Mouse (Mus musculus) thymus, postnatal 14 days (tissue): Measurements from ENCODE around the gene Agtr1a.

ENCODE experiments used
- DNase-seq: peaks from one replicate; pipeline ENCODE4 v3.0.0; 2021

The Agtr1a gene

GRCm38 (mm10) chr13:30336148-30336801 lies at the start of gene Agtr1a:
Gene Agtr1a (plus strand): TSS chr13:30336441.
- DNase-seq, result peak; percentile 4

GRCm38 (mm10) chr13:30310221-30310620 lies 26.0 kb upstream of the Agtr1a start:
- DNase-seq, result no peak

DNA sequence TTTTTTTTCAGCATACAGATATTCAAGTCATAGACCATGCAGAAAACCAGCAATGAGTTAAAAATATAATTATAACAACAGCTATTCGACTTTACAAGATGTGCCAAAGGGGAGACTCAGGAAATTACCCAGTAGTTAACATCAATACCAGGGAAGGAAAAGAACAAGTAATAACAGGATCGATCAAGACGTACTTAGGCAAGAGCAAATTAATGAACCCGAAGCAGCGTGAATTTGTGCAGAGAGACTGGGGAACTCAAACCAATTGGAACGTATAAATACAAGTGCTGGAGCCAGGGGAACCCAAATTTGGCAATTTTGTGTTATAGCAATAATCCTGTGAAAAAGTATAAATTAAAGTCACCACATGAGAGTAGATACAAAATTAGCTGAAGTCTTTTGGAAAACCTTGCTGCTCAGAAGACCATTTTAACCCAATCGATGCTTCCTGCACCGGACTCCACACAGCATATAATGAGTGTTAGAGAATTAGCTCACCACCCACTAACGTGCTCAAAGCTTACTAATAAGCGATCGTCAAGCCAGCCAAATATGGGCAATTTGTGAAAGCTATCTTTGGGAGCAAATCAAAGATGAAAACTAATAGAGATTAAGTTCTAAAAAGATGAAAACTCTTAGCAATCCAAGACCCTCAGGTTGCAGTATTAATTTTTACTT lies 11.4 kb upstream of the Agtr1a start:
- no peak for DNase-seq

DNA sequence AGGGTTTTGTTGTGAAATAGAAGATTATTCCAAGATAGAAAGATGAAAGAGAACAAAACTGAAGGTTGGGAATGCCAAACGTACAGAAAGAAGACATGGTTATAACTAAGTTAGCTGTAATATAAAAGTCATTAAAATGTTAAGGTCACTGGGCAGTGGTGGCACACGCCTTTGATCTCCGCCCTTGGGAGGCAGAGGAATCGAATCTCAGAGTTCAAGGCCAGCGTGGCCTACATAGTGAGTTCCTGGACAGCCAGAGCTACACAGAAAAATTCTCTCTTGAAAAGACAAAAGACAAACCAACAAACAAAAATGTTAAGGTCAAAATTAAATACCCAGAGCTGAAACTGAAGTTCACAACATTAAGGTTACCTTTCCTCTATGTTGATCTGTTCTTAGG lies 5.2 kb upstream of the Agtr1a start:
- DNase-seq, result no peak

- DNase-seq, result no peak
Measured at GRCm38 (mm10) chr13:30331851-30332250, 4.4 kb upstream of the Agtr1a start.

- no peak for DNase-seq
Measured at GRCm38 (mm10) chr13:30332581-30332980, 3.7 kb upstream of the Agtr1a start.

- DNase-seq, result no peak
Measured at GRCm38 (mm10) chr13:30334667-30335066, 1.6 kb upstream of the Agtr1a start.

GRCm38 (mm10) chr13:30336913-30337312 lies 672 bp downstream of the Agtr1a start:
- no peak for DNase-seq

DNA sequence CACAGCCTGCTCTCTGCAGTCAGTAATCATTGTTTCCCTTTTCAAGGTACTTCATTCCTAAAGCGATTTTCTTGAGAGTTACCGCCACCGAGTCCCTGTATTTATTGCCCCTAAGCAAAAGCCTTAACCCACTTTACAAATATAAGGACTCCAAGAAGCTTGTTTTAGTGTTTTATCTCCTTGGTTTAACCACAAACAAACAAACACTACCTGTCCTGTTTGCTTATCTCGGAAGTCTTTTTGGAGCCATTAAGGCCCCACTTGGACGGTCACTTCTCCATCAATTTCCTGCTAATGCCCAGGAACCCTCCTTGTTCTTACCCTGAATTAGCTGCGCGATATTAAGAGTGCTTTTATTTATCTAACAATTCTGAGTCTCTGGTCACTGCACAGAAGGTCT lies 1.4 kb downstream of the Agtr1a start:
- no peak for DNase-seq

DNA sequence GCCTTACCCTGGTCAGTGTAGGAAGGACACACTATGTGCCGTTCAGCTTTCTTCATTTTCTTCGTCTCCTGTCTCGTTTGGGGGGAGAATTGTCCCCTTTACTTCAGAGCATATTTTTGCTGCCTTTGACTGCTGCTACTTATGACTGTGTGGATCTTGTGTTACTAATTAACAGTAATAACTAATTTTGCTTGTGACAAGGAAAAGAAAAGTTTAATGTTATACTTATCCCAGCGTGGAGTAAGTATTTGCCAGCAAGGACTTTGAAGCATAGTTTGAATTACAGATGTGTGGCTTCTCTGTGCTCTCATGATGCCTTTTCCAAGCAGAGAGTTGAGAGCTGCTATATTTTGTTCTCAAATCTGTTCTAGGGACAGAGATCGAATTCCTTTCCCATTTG lies 2.3 kb downstream of the Agtr1a start:
- DNase-seq, result no peak

- DNase-seq, result no peak
Measured at GRCm38 (mm10) chr13:30339927-30340326, 3.7 kb downstream of the Agtr1a start.

DNA sequence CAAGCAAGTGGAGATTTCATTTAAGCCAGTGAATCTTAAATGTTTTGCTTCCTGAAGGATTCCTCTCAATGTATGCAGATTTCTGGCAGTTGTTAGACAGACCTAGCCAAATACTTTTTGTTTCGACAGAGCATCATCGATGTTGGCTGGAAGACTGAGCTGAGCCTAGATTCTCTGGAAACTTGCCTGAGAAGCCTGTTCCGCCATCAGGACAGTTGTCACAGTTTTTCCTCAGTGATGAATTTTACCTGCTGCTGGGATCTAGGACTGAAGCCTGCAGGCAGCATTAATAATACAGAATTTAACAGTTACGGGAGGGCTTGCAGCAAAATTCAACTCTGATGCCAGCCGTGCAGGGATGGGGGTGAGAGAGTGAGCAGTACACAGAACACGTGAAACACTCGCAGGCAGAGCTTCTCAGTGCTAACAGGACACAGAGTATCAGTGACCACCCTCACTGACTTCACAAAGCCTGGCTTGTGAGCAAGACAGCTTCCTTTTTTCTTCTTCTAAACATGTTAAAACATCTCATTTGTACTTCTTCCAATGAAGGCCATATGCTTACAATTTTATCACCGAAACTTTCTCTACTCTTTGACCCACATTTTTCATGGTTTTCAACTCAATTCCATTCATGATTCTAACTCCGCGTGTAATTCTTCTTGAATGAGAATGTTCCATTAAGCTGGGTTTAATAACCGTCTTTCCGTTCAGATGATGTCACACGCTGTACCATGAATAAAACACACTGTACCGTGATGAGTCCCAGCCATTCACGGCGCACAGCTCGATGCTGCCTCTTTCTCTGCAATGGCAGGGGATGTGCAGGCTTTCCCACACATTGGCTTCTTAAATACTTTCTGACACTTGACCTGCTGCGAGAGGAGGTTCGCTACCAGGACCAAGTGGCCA lies 6.0 kb downstream of the Agtr1a start:
- DNase-seq, result no peak

DNA sequence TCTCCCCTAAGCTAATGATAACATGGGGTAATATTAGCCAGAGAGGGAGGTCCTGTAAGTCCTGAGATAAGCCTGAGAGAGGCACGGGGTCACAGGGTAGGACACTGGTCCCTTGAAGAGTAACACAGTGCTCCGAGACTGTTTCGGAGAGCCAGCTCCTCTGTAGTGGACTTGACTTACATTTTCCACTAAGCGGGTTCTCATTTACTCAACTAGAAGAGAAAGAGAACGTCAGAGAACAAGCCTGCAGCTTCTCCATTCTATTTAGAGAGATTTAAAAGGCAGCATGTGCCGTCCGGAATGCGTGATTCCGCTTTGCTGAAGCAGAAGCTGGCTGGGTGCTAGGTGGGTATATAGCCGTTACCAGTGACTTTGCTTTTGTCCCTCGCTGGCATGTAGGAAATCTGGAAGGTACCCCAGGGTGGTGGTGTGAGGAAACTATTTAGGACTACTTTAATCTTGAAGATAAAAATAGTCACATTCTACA lies 9.2 kb downstream of the Agtr1a start:
- no peak for DNase-seq

DNA sequence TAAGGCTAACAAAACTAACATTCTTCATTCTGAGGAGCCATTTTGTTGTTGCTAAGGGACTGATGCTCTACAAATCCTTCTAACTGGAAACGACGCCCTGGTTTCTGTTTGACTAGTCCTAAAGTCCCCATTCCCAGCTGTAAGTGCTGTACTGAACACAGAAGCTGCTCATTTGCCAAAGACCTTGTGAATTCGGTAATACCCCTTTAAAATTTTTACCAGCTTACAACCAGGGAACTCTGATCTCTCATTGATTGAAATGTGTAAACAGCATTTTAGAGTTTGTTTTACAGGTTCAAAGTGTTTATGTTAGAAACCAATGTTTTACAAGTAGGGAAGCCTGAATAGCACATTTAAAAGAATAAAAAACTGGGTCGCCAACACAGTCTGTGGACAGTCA lies 10.6 kb downstream of the Agtr1a start:
- DNase-seq, result no peak

DNA sequence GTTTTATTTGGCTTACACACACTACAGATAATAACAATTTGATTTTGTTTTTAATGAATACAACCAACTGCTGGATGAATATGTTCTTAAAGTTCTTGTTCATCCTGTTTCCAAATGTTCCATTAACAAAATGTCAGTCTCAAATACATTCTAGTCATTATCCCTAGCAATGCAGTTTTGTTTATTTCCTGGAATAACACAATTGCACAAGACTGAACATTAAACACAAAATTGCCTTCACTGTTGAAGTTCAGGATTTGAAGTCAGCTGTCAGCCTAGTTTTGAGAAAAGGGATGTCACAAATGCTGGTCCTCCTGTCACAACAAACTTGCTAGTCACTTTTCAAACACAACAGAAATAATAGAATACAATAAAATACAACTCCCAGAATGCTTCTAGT lies 12.1 kb downstream of the Agtr1a start:
- DNase-seq, result no peak

- peak; percentile 50 for DNase-seq
Measured at GRCm38 (mm10) chr13:30351966-30352365, 15.7 kb downstream of the Agtr1a start.

DNA sequence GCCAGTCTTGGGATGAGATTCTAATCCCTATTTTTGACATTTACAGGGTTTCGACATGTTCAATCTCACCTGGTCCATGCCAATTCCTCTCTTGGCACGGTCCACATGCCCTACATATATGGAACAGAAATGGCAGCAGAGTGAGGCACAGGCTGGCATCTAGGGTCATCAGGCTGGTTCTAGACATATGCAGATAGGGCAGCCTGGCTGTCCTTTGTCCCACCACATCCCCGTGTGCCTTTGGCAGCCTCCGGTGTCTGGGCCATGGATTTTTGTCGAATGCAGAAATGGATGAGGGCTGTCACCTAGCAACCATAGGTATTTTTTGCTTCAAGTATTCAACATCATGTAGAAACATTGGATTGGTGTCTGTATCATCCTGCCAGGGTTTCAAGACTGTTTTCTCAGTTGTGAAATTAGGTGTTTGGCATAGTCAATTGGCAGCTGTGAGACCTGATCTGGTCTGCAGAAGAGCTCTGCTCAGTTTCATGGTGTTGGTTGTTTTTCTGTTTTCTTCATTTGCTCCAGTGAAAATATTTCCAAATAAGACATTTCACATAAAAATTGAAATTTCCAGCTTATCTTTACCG lies 18.8 kb downstream of the Agtr1a start:
- no peak for DNase-seq

GRCm38 (mm10) chr13:30355979-30356378 lies 19.7 kb downstream of the Agtr1a start:
- no peak for DNase-seq

DNA sequence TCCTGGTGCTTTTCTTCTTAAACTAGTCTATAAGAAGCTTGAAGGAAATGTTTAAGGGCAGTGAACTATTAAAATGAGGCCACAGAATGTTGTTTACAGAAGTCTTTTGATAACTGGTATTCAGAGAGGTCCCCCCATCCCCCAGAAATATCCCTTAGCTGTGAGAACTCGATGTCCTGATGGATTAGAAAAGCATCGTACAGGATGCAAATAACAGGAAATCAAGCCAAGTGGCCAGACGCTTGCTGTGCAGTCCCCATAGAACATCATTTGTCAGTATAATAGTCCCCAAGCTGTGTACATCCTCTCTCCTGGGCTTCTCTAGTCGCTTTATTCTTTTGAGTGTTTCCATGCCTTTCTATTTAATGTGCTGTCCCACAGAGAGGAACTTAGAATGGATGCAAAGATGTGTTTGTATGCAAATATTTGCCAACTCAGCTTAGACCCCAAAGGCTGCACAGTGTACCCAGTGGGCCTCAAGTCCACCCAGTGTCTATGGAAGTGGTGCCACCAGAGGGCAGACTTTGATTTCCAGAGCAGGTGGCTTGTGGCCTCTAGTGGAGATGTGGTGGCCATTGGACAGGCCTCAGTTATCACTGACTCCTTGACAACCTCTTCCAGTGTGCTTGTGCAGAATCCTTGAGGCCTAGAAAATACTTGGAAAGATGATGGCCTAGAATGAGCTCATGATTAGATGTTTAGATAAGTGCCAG lies 22.4 kb downstream of the Agtr1a start:
- no peak for DNase-seq

GRCm38 (mm10) chr13:30359886-30360285 lies 23.6 kb downstream of the Agtr1a start:
- no peak for DNase-seq

DNA sequence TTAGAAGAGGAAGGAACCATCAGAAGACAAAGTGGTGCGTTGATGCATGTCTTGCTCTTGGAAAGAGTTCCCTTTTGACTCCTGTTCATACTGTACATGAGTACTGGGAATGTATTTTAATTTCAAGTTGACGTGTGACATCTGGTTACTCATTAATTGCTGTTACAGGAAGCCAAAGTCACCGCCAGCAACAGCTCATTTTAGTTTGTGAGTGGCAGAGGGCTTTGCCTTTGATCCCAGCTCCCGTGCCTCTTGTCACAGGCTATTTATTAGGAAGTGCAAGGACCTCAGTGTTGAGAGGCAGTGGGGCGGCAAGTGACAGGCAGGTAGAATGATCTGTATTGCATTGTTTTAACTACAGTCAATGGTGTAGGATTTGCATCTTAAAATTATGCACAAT lies 24.8 kb downstream of the Agtr1a start:
- DNase-seq, result no peak

DNA sequence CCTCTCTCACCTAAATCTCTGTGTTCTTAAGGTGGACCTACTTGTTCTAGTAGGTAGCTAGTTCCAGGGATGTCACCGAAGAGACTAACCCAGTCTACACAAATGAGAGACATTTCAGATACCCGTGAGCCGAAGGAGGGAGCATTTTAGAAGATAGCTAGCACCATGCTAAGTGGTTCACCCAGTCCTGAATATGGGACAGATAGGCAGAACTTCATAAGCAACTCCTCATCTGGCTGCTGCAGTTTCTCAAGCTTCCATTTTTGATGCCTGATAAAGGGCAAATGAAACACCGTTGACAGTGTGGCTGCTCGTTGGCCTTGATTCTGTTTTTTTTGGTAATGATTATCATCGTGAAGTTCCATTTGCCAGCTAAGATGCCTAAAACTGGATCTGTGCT lies 25.8 kb downstream of the Agtr1a start:
- no peak for DNase-seq
